Mouse (Mus musculus) gastrocnemius, adult 2 months (tissue): Measurements from ENCODE around the gene Lrp5. TPM values are rescaled to one million over a fixed set of nuclear protein-coding genes. Genes with fewer than 3 reads are reported as not detected.

Experiments used
- DNase-seq: peaks from one replicate; pipeline ENCODE4 v3.0.0; 2022
- H3K27ac ChIP-seq: fragments of 200-600 bp; 2 replicates; pipeline ENCODE4 v1.8.1; 2022; ENCODE audit warnings: mild to moderate bottlenecking
- H3K4me3 ChIP-seq: fragments of 200-600 bp; 2 replicates; pipeline ENCODE4 v1.8.1; 2022; ENCODE audit warnings: mild to moderate bottlenecking, moderate library complexity
- CTCF ChIP-seq: fragments of 200-600 bp; IDR thresholded peaks from 2 replicates; pipeline ENCODE4 v1.8.1; 2022; ENCODE audit warnings: antibody characterized with exemption, mild to moderate bottlenecking, moderate library complexity
- intact Hi-C: fragments of 180-260 bp; cut with DNase I; formaldehyde crosslinking; loops from one replicate; pipeline ENCODE4 v1.15.1; 2025
- total RNA-seq, 2 experiments: library from RNA; stranded (reverse); gene quantifications; 2 replicates each; pipeline ENCODE4 v1.2.3; 2021

The Lrp5 gene
- total RNA-seq, 2 experiments from 2014 or later: 21.4 to 30.4 TPM

DNA sequence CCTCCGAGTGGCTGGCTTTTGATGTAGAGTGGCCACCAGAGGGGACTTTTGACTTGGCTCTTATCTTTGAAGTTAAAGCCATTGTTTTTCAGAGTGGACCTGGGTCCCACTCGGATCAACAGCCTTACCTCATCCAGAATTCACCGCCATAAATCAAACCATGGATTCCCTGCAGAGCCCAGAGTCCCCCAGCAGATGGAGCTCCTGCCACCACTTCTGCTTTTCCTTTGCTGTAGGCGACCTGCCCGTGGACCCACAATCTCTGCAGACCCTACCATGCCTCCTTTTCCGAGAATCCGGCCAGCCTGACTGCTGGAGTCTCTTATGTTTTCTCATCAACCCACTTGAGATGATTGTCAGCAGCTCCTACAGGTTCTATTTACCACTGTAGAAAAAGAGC is 105.0 kb downstream of the Lrp5 start:
- DNase-seq: peak; percentile 57
- peak; percentile 80 for TF ChIP-seq CTCF
- intact Hi-C loops: loop anchor here (5.0 kb wide), 1 partner anchor 136 kb away; no protein-coding TSS in a partner anchor

DNA sequence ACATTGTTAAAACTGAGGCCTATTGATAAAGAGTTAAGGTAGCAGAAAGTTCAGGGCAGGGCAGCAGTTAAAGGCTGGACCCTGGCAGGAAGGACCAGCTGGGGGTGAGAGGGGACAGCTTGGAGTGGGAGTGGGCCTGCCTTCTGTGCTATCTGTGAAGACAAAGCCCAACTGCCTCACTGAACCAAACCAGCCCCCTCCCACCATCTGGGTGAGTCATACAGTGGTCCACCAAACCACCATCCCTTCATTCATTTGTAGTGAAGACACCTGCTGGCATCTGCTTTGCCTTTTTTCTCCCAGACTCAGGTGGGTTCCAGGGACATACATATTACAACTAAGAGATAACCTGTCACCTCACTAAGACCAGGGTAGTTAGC is 108.5 kb downstream of the Lrp5 start:
- no peak overlapping the region for H3K27ac ChIP-seq
- peak; percentile 10 for DNase-seq
- no peak for TF ChIP-seq CTCF
- intact Hi-C loops: no loop called here
- no peak overlapping the region for H3K4me3 ChIP-seq

More for the DNA sequence above, 105.0 kb downstream of the Lrp5 start:
- no peak overlapping the region for H3K27ac ChIP-seq
- no peak overlapping the region for H3K4me3 ChIP-seq

GRCm38 (mm10) chr19:3577265-3577910 is 109.0 kb downstream of the Lrp5 start:
- intact Hi-C loops: no loop called here
- no peak for DNase-seq
- no peak for TF ChIP-seq CTCF
- H3K4me3 ChIP-seq: no peak overlapping the region
- H3K27ac ChIP-seq: peak overlapping the region; percentile 24

DNA sequence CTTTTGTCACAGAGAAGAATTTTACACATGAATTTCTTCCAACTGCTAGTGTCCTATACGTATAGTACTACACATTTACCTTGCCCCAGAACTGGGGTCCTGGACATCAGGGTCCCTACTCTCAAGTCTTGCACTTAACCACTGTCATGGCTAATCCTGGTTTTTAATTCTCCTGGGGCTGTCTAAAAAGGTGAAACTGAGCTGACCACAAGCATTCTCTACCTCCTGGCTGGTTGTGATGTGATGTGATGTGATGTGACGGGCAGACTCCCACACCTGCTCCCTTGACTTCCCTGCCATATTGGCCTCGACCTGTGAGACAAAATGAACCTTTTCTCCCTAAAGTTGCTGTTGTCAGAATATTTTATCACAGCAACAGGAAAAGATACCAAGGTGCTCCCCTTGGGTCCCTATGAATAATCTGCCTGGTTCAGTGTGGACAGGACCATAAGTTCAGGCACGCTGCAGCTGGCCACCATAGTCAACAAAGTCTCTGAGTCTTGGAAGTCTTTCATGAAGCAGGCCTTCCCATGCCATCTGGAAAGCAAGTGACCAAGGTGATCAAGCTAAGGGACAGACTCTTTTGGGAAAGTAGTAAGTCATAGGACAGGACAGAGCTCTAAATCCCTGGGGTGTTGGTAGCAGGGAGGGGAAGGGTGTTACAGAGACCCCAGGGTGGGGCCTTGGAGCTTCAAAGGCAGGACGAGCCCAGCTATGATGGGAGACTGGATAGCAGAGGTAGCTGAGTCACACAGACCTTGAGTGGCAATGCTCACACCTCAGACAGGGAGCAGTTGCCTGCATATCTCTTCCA is 109.7 kb downstream of the Lrp5 start:
- no peak for TF ChIP-seq CTCF
- intact Hi-C loops: no loop called here
- Histone ChIP-seq H3K4me3 (peak overlapping the region; percentile 90), H3K27ac (peak overlapping the region; percentile 100)
- DNase-seq: peak; percentile 32

- Histone ChIP-seq H3K27ac (peak within 1 kb of the TSS; percentile 100), H3K4me3 (peak within 1 kb of the TSS; percentile 90)
- intact Hi-C loops: no loop called here
Observed at GRCm38 (mm10) chr19:3575632-3576384, 110.6 kb downstream of the Lrp5 start, which contains the start of gene Ppp6r3. Gene Ppp6r3 (minus strand): TSS chr19:3575749.

DNA sequence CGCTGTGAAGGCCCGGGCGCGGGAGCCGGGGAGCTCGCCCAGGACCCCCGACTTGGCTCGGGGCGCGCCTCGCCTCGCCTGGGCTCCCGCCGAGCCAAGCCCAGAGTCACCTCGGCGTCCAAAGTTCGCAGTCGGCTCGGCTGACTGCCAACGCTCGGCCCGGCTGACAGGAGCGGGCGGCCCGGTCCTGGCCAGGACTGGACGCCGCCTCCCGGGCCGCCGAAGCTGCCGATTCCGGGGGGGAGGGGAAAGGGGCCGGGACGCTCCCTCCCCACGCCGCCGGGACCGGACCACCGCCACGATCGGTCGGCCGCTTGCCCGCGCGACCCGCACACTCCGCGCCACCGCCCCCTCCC is 111.1 kb downstream of the Lrp5 start:
- peak overlapping the region; percentile 90 for H3K4me3 ChIP-seq
- H3K27ac ChIP-seq: peak overlapping the region; percentile 100
- DNase-seq: peak; percentile 96
- TF ChIP-seq CTCF: peak; percentile 5; the same call in 1 of the 2 replicates
- intact Hi-C loops: no loop called here

More at GRCm38 (mm10) chr19:3575632-3576384, 110.6 kb downstream of the Lrp5 start, which contains the start of gene Ppp6r3:
- DNase-seq: peak; percentile 99
- TF ChIP-seq CTCF: no peak

GRCm38 (mm10) chr19:3574593-3575094 is 111.7 kb downstream of the Lrp5 start:
- no peak for TF ChIP-seq CTCF
- intact Hi-C loops: no loop called here
- no peak for DNase-seq
- H3K27ac ChIP-seq: peak overlapping the region; percentile 100
- peak overlapping the region; percentile 90 for H3K4me3 ChIP-seq

DNA sequence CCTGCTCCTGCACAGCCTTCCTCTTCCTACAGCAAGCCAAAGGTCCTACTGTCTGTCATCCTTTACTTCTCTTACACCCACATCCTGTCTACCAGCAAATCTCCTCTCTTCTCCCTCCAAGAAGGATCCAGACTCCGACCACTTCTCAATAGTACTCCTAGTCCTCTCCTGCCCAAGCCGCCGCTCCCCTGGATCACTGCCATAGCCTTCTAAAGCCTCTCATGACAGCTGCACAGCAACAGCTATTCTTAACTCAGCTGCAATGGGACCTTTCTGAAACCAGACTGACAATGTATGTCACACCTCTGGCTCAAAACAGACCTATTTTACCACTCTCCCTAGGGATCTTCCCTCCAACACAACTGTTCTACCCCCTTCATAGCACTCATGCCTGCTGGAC is 122.1 kb downstream of the Lrp5 start:
- Histone ChIP-seq H3K4me3 (peak overlapping the region; percentile 53), H3K27ac (peak overlapping the region; percentile 82)
- peak; percentile 86 for DNase-seq
- no peak for TF ChIP-seq CTCF
- intact Hi-C loops: no loop called here

DNA sequence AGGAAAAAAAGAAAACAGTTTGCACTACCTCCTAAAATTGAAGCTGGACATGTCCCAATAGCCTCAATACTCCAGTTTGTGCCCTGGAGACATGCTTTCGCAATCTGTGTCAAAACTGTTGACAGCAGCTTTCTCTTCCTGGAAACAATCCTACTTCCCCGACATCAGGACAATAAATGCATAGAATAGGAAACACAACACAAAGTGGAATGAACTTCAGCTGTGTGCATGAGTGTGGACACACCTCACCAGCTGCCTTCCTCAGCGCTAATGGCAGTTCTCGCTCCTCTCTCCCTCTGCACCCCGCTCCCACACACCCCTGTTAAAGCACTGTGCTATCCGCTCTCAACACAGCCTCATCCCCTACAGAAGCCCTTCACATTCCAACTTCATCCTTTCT is 123.6 kb downstream of the Lrp5 start:
- H3K4me3 ChIP-seq: no peak overlapping the region
- H3K27ac ChIP-seq: peak overlapping the region; percentile 82
- DNase-seq: no peak
- no peak for TF ChIP-seq CTCF
- intact Hi-C loops: no loop called here

GRCm38 (mm10) chr19:3562298-3562697 is 124.1 kb downstream of the Lrp5 start:
- intact Hi-C loops: no loop called here
- Histone ChIP-seq H3K27ac (peak overlapping the region; percentile 82), H3K4me3 (no peak overlapping the region)
- TF ChIP-seq CTCF: no peak
- DNase-seq: no peak

GRCm38 (mm10) chr19:3556169-3556827 is 130.1 kb downstream of the Lrp5 start:
- TF ChIP-seq CTCF: no peak
- Histone ChIP-seq H3K4me3 (no peak overlapping the region), H3K27ac (peak overlapping the region; percentile 21)
- no peak for DNase-seq
- intact Hi-C loops: no loop called here

DNA sequence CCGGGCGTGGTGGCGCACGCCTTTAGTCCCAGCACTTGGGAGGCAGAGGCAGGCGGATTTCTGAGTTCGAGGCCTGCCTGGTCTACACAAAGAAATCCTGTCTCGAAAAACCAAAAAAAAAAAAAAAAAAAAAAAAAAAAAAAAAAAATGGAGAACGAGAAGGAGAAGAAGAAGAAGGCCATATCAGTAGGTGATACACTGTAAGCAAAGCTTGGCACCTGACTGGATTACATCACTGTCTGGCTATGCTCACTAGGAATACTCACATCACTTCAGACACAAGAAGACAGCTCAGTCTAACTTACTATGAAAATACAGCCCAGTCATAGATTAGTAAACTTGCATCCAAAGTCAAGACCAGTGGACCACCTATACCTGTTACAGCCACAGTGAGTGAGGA is 131.6 kb downstream of the Lrp5 start:
- TF ChIP-seq CTCF: no peak
- Histone ChIP-seq H3K4me3 (no peak overlapping the region), H3K27ac (no peak overlapping the region)
- DNase-seq: no peak
- intact Hi-C loops: no loop called here
